ENCODE assay signal across 14 mouse cellular contexts in genomic region chr1:127267985-127268384, GRCm38 (mm10).
"Had no signal": no experiment of that assay in that cellular context is flagged by ENCODE, and none has a peak within 500 bp of the region (broad histone marks: within the 10 kb centered on the region; RNA-seq: fewer than 3 reads in every experiment).

No protein-coding gene starts in this region.

- DNase-seq: kidney, postnatal 14 days; layer of hippocampus, adult 9-11 months; layer of hippocampus, postnatal 36 days; liver; liver, embryonic 13.5 days; liver, postnatal 0 days; right cerebral cortex, postnatal 4 days; spleen, adult 18-20 months; thymus, adult 18-20 months; thymus, postnatal 14 days had no signal

- ATAC-seq: intestine, postnatal 0 days; liver, postnatal 0 days; midbrain, embryonic 13.5 days had no signal

- H3K27me3 ChIP-seq: limb, embryonic 12.5 days; liver, embryonic 13.5 days; lung, embryonic 15.5 days; midbrain, embryonic 13.5 days had no signal

- H3K9ac ChIP-seq: limb, embryonic 12.5 days; liver, embryonic 13.5 days; liver, postnatal 0 days; lung, embryonic 15.5 days; midbrain, embryonic 13.5 days had no signal

- H3K27ac ChIP-seq: limb, embryonic 12.5 days; liver, embryonic 13.5 days; lung, embryonic 15.5 days; midbrain, embryonic 13.5 days had no signal

- H3K36me3 ChIP-seq: limb, embryonic 12.5 days; liver, embryonic 13.5 days; lung, embryonic 15.5 days; midbrain, embryonic 13.5 days had no signal

- H3K4me2 ChIP-seq: limb, embryonic 12.5 days; liver, embryonic 13.5 days; lung, embryonic 15.5 days; midbrain, embryonic 13.5 days had no signal

- H3K4me1 ChIP-seq: limb, embryonic 12.5 days had no signal

- H3K4me3 ChIP-seq: limb, embryonic 12.5 days; liver, embryonic 13.5 days; lung, embryonic 15.5 days; midbrain, embryonic 13.5 days had no signal

- H3K9me3 ChIP-seq: limb, embryonic 12.5 days; liver, embryonic 13.5 days; lung, embryonic 15.5 days; midbrain, embryonic 13.5 days had no signal
